Mouse (Mus musculus): ENCODE measurements around the gene Dimt1. TPM values are rescaled to one million over a fixed set of nuclear protein-coding genes. Genes with fewer than 3 reads are reported as not detected.
"Not testable (repeated sequence)": the region's sequence is repeated elsewhere in the genome, so short reads cannot be mapped to it uniquely, and the experiment has no call there.

The Dimt1 gene
- polyA plus RNA-seq, 1 experiment from 2014 or later = 52.2 TPM

GRCm38 (mm10) chr13:106937138-106937472, 9.8 kb upstream of the Dimt1 start:
- Histone ChIP-seq H3K27ac (peak overlapping the region; percentile 94), H3K4me3 (peak overlapping the region; percentile 99)

GRCm38 (mm10) chr13:106941211-106941976, 5.5 kb upstream of the Dimt1 start:
- no peaks in the 10 kb centered on the region for H3K9me3 ChIP-seq (replicated peaks)
- DNase-seq (ENCODE audit: low spot score) = peak; percentile 45
- H3K4me3 ChIP-seq = peak overlapping the region; percentile 19; the same call in 1 of the 2 replicates
- no peak overlapping the region for H3K27ac ChIP-seq
- H3K27me3 ChIP-seq (ENCODE audit: low read depth, poor library complexity, severe bottlenecking) = no peaks in the 10 kb centered on the region
- no peaks in the 10 kb centered on the region for H3K36me3 ChIP-seq
- WGBS = 25% methylated on average over 7 of the region's 7 CpGs
- no peaks in the 10 kb centered on the region for H3K4me1 ChIP-seq

More at GRCm38 (mm10) chr13:106937138-106937472, 9.8 kb upstream of the Dimt1 start:
- H3K9me3 ChIP-seq (replicated peaks) = no peaks in the 10 kb centered on the region
- no peaks in the 10 kb centered on the region for H3K27me3 ChIP-seq (ENCODE audit: low read depth, poor library complexity, severe bottlenecking)
- H3K4me1 ChIP-seq = 0 out of 2 replicates have a peak, but pooled peaks cover 5% of the 10 kb centered on the region
- 0 out of 2 replicates have a peak, but pooled peaks cover 5% of the 10 kb centered on the region for H3K36me3 ChIP-seq
- 26% methylated on average over 7 of the region's 7 CpGs for WGBS
- DNase-seq (ENCODE audit: low spot score) = no peak

GRCm38 (mm10) chr13:106942721-106943120, 4.2 kb upstream of the Dimt1 start:
- Histone ChIP-seq H3K27me3 (ENCODE audit: low read depth, poor library complexity, severe bottlenecking) (no peaks in the 10 kb centered on the region), H3K36me3 (no peaks in the 10 kb centered on the region), H3K9me3 (replicated peaks) (no peaks in the 10 kb centered on the region), H3K4me1 (peaks cover under 1% of the 10 kb centered on the region; the same call in 1 of the 2 replicates), H3K27ac (no peak overlapping the region), H3K4me3 (no peak overlapping the region)
- 87% methylated on average over 1 of the region's 1 CpGs for WGBS
- no peak for DNase-seq (ENCODE audit: low spot score)

- H3K4me3 ChIP-seq = no peak overlapping the region
- WGBS = 85% methylated on average over 9 of the region's 9 CpGs
- H3K27me3 ChIP-seq (ENCODE audit: low read depth, poor library complexity, severe bottlenecking) = no peaks in the 10 kb centered on the region
- no peaks in the 10 kb centered on the region for H3K9me3 ChIP-seq (replicated peaks)
- H3K27ac ChIP-seq = no peak overlapping the region
- DNase-seq (ENCODE audit: low spot score) = no peak
- peaks cover 8% of the 10 kb centered on the region for H3K4me1 ChIP-seq
- peaks cover 17% of the 10 kb centered on the region for H3K36me3 ChIP-seq
Observed at GRCm38 (mm10) chr13:106945518-106945917, 1.4 kb upstream of the Dimt1 start.

- no peak for DNase-seq (ENCODE audit: low spot score)
- peaks cover 36% of the 10 kb centered on the region for H3K36me3 ChIP-seq
- no peaks in the 10 kb centered on the region for H3K27me3 ChIP-seq (ENCODE audit: low read depth, poor library complexity, severe bottlenecking)
- H3K27ac ChIP-seq = peak overlapping the region; percentile 91
- 5% methylated on average over 6 of the region's 6 CpGs for WGBS
- peak overlapping the region; percentile 84 for H3K4me3 ChIP-seq
- H3K4me1 ChIP-seq = peaks cover 8% of the 10 kb centered on the region
- H3K9me3 ChIP-seq (replicated peaks) = no peaks in the 10 kb centered on the region
Observed at GRCm38 (mm10) chr13:106947583-106947982, 656 bp downstream of the Dimt1 start.

- Histone ChIP-seq H3K27ac (no peak overlapping the region), H3K4me1 (no peaks in the 10 kb centered on the region), H3K27me3 (ENCODE audit: low read depth, poor library complexity, severe bottlenecking) (no peaks in the 10 kb centered on the region), H3K36me3 (peaks cover 88% of the 10 kb centered on the region), H3K4me3 (no peak overlapping the region), H3K9me3 (replicated peaks) (no peaks in the 10 kb centered on the region)
- no peak for DNase-seq (ENCODE audit: low spot score)
- WGBS = 95% methylated on average over 3 of the region's 3 CpGs
Observed at GRCm38 (mm10) chr13:106954880-106955279, 8.0 kb downstream of the Dimt1 start.

- Histone ChIP-seq H3K4me3 (no peak overlapping the region), H3K4me1 (no peaks in the 10 kb centered on the region), H3K27ac (no peak overlapping the region), H3K36me3 (peaks cover 88% of the 10 kb centered on the region), H3K27me3 (ENCODE audit: low read depth, poor library complexity, severe bottlenecking) (no peaks in the 10 kb centered on the region), H3K9me3 (replicated peaks) (no peaks in the 10 kb centered on the region)
- WGBS = 84% methylated on average over 4 of the region's 4 CpGs
- DNase-seq (ENCODE audit: low spot score) = no peak
Observed at GRCm38 (mm10) chr13:106957554-106957953, 10.6 kb downstream of the Dimt1 start.

- DNase-seq (ENCODE audit: low spot score) = no peak
- Histone ChIP-seq H3K9me3 (replicated peaks) (no peaks in the 10 kb centered on the region), H3K36me3 (peaks cover 88% of the 10 kb centered on the region), H3K4me3 (no peak overlapping the region), H3K27me3 (ENCODE audit: low read depth, poor library complexity, severe bottlenecking) (no peaks in the 10 kb centered on the region), H3K4me1 (no peaks in the 10 kb centered on the region), H3K27ac (no peak overlapping the region)
- WGBS = 87% methylated on average over 3 of the region's 3 CpGs
Observed at GRCm38 (mm10) chr13:106958286-106958685, 11.4 kb downstream of the Dimt1 start.

- Histone ChIP-seq H3K9me3 (replicated peaks) (no peaks in the 10 kb centered on the region), H3K4me3 (no peak overlapping the region), H3K36me3 (peaks cover 83% of the 10 kb centered on the region), H3K4me1 (no peaks in the 10 kb centered on the region), H3K27ac (no peak overlapping the region), H3K27me3 (ENCODE audit: low read depth, poor library complexity, severe bottlenecking) (no peaks in the 10 kb centered on the region)
- WGBS = 90% methylated on average over 3 of the region's 3 CpGs
- DNase-seq (ENCODE audit: low spot score) = no peak
Observed at GRCm38 (mm10) chr13:106960557-106960956, 13.6 kb downstream of the Dimt1 start.

- 93% methylated on average over 4 of the region's 4 CpGs for WGBS
- Histone ChIP-seq H3K36me3 (peaks cover 81% of the 10 kb centered on the region), H3K27ac (no peak overlapping the region)
Observed at GRCm38 (mm10) chr13:106961496-106961895, 14.6 kb downstream of the Dimt1 start.

GRCm38 (mm10) chr13:106996891-106997290, 50.0 kb downstream of the Dimt1 start:
- Histone ChIP-seq H3K9me3 (replicated peaks) (no peaks in the 10 kb centered on the region), H3K4me1 (no peaks in the 10 kb centered on the region), H3K27ac (no peak overlapping the region), H3K36me3 (peaks cover 21% of the 10 kb centered on the region), H3K27me3 (ENCODE audit: low read depth, poor library complexity, severe bottlenecking) (no peaks in the 10 kb centered on the region), H3K4me3 (no peak overlapping the region)
- DNase-seq (ENCODE audit: low spot score) = no peak
- 84% methylated on average over 2 of the region's 2 CpGs for whole genome bisulfite sequencing

More at GRCm38 (mm10) chr13:106961496-106961895, 14.6 kb downstream of the Dimt1 start:
- no peak overlapping the region for H3K4me3 ChIP-seq
- no peak for DNase-seq (ENCODE audit: low spot score)
- H3K9me3 ChIP-seq (replicated peaks) = no peaks in the 10 kb centered on the region
- no peaks in the 10 kb centered on the region for H3K4me1 ChIP-seq
- H3K27me3 ChIP-seq (ENCODE audit: low read depth, poor library complexity, severe bottlenecking) = no peaks in the 10 kb centered on the region

GRCm38 (mm10) chr13:106997557-106997956, 50.6 kb downstream of the Dimt1 start:
- not testable (repeated sequence) for H3K27me3 ChIP-seq (ENCODE audit: low read depth, poor library complexity, severe bottlenecking); H3K4me1 ChIP-seq; H3K4me3 ChIP-seq; H3K27ac ChIP-seq; DNase-seq (ENCODE audit: low spot score); H3K9me3 ChIP-seq (replicated peaks)
- H3K36me3 ChIP-seq = peaks cover 15% of the 10 kb centered on the region
- 94% methylated on average over 4 of the region's 4 CpGs for WGBS

- H3K9me3 ChIP-seq (replicated peaks) = no peaks in the 10 kb centered on the region
- no peaks in the 10 kb centered on the region for H3K4me1 ChIP-seq
- no peaks in the 10 kb centered on the region for H3K27me3 ChIP-seq (ENCODE audit: low read depth, poor library complexity, severe bottlenecking)
- peaks cover 10% of the 10 kb centered on the region for H3K36me3 ChIP-seq
- no peak overlapping the region for H3K4me3 ChIP-seq
- H3K27ac ChIP-seq = no peak overlapping the region
- WGBS = 84% methylated on average over 2 of the region's 2 CpGs
- no peak for DNase-seq (ENCODE audit: low spot score)
Observed at GRCm38 (mm10) chr13:106998026-106998425, 51.1 kb downstream of the Dimt1 start.
